Mouse (Mus musculus): ENCODE data around the gene Pigv.

DNA sequence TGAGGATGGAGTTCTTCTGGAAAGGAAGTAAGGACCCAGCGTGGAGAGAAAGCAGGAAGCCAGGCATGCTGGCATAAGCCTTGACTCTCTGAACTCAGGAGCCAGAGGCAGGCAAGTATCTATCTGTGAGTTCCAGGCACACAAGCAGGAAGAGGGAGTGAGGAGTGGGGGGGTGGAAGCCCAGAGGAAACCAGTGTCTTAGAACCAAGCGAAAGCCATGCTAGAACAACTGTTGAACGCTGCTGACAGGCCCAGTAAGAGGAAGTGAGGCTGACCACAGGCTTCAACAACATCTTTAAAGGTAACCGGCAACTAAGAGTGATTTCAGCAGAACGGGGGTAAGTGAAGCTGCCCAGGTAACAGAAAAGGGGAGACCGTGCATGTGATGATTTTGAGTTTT, 6.2 kb downstream of the Pigv start:
- TF ChIP-seq CTCF (conservative IDR thresholded peaks at IDR 0.05; ENCODE audit: insufficient read depth, insufficient read length, low read depth, low read length) (no peak), POLR2A (IDR thresholded peaks at IDR 0.05; ENCODE audit: low read depth, low read length) (no peak)

Measured in kidney, adult 2 months (tissue).